Mouse (Mus musculus) Patski (cell line): ENCODE data around the gene C8a. TPM values are rescaled to one million over a fixed set of nuclear protein-coding genes. Genes with fewer than 3 reads are reported as not detected.

ENCODE experiments used
- ATAC-seq: fragments of 100-300 bp; one replicate; pipeline ENCODE4 v1.8.0; 2021
- CTCF ChIA-PET: fragments of 350-600 bp; sonication (Branson Sonifier 250); formaldehyde crosslinking; loops from one replicate; lab custom pipeline; 2022; ENCODE audit warnings: inconsistent platforms; lab: Charles Lee
- POLR2A ChIA-PET: fragments of 350-600 bp; sonication (Branson Sonifier 250); formaldehyde crosslinking; loops from one replicate; lab custom pipeline; 2022; ENCODE audit warnings: antibody characterized with exemption, inconsistent platforms; lab: Charles Lee
- DNase-seq: peaks from one replicate; pipeline ENCODE4 v3.0.0-alpha.2; 2011; ENCODE audit warnings: low read depth, low spot score
- H3K27me3 ChIP-seq: fragments of 371-371 bp; one replicate; pipeline ENCODE4 v1.5.1; 2021
- CTCF ChIP-seq: fragments of 100-300 bp; IDR thresholded peaks from one replicate; pipeline ENCODE4 v1.5.1; 2021
- in situ Hi-C: fragments of 300-500 bp; cut with MboI; formaldehyde crosslinking; loops from 3 replicates; pipeline ENCODE4 v1.11.1; 2018; ENCODE audit warnings: low pct_unique_long_range_greater_than_20kb, mixed read lengths
- polyA plus RNA-seq: library from polyadenylated mRNA; unstranded; gene quantifications from one replicate; pipeline ENCODE4 v1.2.3, GENCODE M21; 2021

Gene C8a
- polyA plus RNA-seq, 1 experiment from 2014 or later, result not detected

DNA sequence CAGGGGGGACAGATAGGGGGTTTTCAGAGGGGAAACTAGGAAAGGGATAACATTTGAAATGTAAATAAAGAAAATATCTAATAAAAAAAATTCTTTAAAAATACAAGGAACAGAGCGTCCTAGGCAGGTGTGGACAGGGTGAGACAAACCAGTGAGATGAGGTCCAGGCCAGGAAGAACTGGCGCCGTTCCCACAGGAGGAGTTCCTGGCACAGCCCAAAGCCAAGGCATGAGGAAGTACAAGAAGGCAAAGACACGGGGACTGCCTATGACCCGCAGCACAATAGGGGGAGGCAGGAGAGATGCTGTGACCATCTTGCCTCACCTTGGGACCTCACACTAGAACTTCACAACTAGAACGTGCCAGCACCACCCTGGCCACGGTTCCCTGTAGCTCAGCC lies 15.5 kb upstream of the C8a start:
- CTCF ChIA-PET, result no interaction called here
- no peak for ATAC-seq

DNA sequence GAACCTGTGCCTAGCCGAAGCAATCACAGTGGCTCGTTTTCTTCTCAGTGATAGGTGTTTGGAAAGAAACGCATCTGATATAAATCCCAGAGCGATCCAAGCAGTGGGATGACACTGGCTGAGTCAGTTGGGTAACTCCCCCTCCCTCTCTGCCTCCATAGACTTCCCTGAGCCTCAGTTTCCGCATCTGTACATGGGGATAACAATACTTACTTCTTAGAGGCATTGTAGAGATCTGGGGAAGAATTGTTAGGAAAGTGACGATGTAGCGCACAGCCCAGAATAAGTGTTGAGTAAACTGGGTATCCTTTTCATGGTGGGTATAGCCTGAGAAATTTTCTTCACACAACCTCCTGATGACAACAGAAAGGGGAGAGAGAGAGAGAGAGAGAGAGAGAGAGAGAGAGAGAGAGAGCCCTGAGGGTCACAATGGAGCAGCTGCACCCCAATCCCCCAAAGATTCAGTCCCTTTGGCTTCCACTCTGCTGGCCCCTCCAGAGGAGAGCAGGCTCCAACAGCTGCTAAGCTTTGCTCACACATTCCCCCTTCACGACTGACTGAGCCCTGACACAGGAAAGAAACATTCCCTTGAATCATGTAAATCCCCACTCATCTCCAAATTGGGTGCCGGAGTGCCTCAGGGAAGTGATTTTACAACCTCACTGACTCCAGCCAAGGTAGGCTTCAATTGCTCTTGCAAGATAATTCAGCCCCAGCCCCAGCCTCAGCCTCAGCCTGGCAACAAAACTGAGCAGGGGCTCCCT lies 12.5 kb upstream of the C8a start:
- H3K27me3 ChIP-seq, result no peaks in the 10 kb centered on the region
- in situ Hi-C loops, result loop anchor here (25.0 kb wide), 2 partner anchors 676 to 1576 kb away; partner anchors contain the start of gene Oma1
- ATAC-seq (peak; percentile 95), DNase-seq (peak; percentile 81)
- ChIA-PET CTCF (no interaction called here), POLR2A (no interaction called here)
- TF ChIP-seq CTCF, result no peak

More for the DNA sequence above, 15.5 kb upstream of the C8a start:
- TF ChIP-seq CTCF, result no peak
- H3K27me3 ChIP-seq, result no peaks in the 10 kb centered on the region
- POLR2A ChIA-PET, result no interaction called here
- in situ Hi-C loops, result loop anchor here (5.0 to 25.0 kb wide), 4 partner anchors 229 to 1579 kb away; partner anchors contain the start of gene Oma1
- DNase-seq, result no peak

DNA sequence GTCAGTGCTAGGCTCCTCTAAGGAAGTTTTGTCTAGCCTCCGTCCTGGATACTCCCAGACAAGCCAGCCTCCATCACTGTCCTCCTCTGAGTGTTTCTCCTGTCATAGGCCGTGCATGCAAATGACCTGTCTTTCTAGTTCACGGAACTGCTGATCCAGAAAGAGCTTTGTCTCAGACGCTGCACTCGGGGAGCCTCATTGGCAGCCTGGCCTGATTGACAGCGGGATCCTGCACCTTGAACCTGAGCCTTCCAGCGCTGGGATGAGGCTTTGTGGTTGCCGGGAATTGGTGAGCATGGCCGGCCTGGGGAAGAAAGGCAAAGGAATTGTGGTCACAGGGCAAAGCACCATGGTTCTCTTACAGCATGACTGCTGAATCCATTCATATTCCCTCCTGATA lies 11.3 kb upstream of the C8a start:
- no peak for DNase-seq
- in situ Hi-C loops, result loop anchor here (25.0 kb wide), 2 partner anchors 675 to 1575 kb away; partner anchors contain the start of gene Oma1
- ChIA-PET POLR2A (no interaction called here), CTCF (no interaction called here)
- TF ChIP-seq CTCF, result no peak
- no peaks in the 10 kb centered on the region for H3K27me3 ChIP-seq
- ATAC-seq, result no peak

DNA sequence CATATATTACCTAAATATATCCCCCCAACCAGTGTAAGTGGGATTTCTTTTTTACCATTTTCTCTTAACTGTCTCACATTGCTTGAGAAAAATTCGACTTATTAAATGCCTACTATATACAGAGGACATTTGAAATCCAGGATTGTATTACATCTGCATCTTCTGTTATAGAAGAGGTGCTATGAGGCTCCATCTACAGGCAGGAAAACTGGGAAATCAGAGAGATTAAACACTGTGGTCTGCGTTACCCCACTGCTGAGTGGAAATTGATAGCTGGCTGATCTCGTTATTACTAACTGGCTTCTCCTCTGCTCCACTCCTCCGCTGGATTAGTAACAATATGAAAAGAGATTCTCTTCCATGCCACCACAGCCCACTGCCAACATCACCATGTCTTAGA lies 366 bp downstream of the C8a start:
- DNase-seq, result no peak
- ChIA-PET CTCF (no interaction called here), POLR2A (no interaction called here)
- peaks cover 7% of the 10 kb centered on the region for H3K27me3 ChIP-seq
- in situ Hi-C loops, result loop anchor here (25.0 kb wide), 2 partner anchors 664 to 1564 kb away; partner anchors contain the start of gene Oma1
- ATAC-seq, result no peak
- no peak for TF ChIP-seq CTCF

DNA sequence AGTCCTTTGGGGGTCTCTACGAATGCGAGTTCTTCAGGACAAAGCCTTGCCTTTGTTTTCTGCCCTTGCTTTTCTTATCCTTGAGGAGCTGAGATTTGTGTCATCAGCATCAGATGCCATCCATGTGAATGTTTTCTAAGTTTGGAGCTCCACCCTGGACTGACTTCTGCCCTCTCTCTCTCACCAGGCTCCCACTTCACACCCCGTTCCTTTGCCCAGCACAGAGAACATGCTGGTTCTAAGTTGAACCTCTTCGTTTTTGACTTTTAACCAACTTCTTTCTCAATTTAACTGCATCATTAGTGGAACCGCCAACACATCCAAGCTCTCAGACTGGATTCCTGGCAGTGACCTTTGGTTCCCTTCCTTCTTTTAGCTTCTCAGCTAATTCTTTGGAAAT lies 6.0 kb downstream of the C8a start:
- no peak for ATAC-seq
- no peaks in the 10 kb centered on the region for H3K27me3 ChIP-seq
- ChIA-PET POLR2A (no interaction called here), CTCF (no interaction called here)
- DNase-seq, result no peak
- in situ Hi-C loops, result no loop called here
- TF ChIP-seq CTCF, result no peak

DNA sequence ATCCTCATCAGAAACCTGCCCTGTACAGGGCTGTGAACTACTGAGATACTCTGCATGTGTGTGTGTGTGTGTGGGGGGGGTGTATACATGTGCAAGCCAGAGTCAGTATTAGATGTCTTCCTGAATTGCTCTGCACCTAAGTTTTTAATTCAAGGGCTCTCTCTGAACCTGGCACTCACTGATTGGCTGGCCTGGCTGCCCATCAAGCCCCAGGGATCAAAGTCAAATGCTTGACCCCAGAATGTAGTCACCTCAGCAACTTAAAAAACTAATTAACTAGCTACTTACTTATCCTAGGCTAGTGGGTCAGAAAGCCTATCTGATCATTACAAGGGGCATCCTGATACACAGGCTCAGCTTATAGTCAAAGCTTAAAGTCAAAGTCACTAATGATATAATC lies 6.6 kb downstream of the C8a start:
- no peak for ATAC-seq
- TF ChIP-seq CTCF, result no peak
- no peaks in the 10 kb centered on the region for H3K27me3 ChIP-seq
- CTCF ChIA-PET, result no interaction called here
- no peak for DNase-seq
- POLR2A ChIA-PET, result no interaction called here
- in situ Hi-C loops, result no loop called here

DNA sequence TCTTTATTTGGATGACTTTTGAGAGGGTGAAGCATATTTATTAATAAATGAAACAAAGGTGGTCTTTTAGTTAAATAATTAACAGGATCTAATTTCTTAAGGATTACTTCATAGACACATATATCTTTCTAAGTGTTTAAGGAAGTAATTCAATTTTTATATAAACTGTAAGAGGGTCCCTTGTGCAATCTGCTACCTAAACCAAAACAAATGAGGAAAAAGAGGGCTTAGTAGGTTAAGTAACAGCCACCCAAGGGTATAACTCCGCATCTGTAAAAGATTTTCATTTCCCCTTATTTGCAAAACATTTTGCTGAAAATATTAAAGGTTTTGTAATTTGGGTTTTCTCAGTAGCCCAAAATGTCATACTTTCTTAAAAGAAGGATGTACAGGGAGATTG lies 11.8 kb downstream of the C8a start:
- no peak for TF ChIP-seq CTCF
- in situ Hi-C loops, result no loop called here
- no peak for ATAC-seq
- no peaks in the 10 kb centered on the region for H3K27me3 ChIP-seq
- POLR2A ChIA-PET, result no interaction called here
- no peak for DNase-seq
- CTCF ChIA-PET, result no interaction called here

DNA sequence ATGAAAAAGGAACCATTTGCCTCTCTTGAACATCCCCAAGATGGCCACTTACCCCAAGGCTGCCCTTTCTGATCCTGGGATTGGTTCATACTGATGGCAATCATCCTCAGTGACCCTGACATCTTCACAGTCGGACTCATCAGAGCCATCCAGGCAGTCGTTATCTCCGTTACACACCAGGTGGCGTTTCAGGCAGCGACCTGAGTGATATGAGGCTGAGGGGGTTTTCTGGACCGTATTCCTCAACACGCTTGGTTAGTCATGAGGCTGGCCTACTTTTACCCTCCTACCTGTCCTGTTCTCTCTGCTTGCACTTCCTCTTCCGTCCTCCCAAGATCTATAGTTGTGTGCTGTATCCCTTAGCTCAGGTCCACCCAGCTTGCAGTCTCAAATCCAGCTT lies 15.0 kb downstream of the C8a start:
- POLR2A ChIA-PET, result no interaction called here
- DNase-seq (no peak), ATAC-seq (no peak)
- TF ChIP-seq CTCF, result no peak
- CTCF ChIA-PET, result no interaction called here
- in situ Hi-C loops, result no loop called here
- H3K27me3 ChIP-seq, result no peaks in the 10 kb centered on the region

DNA sequence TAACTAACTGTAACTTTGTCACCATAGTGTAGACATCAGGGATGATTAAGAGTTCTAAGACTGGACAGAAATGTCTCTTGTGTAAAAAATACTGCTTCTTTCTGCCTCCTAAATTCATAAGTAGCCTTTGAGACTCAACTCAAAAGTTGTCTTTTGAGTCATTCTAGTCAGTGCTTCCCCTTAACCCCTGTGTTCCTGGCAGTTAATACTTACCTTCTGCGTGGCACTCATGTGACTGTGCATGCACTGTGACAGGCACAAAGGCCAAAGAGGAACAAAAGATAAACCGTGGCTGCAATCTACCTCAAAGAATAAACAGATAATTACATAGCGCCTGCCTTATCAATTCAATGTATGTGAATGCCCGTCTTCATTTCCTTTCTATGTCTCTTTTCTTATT lies 18.4 kb downstream of the C8a start:
- DNase-seq (no peak), ATAC-seq (no peak)
- ChIA-PET POLR2A (no interaction called here), CTCF (no interaction called here)
- TF ChIP-seq CTCF, result no peak
- H3K27me3 ChIP-seq, result no peaks in the 10 kb centered on the region
- in situ Hi-C loops, result no loop called here

DNA sequence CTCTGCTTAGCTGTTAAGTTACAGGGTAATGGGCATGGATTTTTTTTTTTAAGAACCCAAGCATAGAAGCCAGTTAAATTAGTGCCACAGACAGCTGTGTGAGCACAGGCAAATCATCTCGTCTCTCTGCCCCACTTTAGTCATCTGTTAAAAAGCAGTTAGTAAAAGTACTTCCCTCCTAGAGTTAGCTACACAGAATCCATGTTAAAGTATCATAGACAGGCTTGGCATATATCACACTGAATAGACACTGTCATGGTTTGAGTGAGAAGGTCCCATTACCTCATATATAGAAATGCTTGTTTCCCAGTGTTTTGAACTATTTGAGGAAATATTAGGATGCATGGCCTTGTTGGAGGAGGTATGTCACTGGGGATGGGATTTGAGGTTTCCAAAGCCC lies 19.2 kb downstream of the C8a start, which contains the start of gene Gm17662:
Gm17662 (plus strand) TSS at position 301 of the 400 bp plus-strand sequence.
- ATAC-seq (no peak), DNase-seq (no peak)
- ChIA-PET CTCF (no interaction called here), POLR2A (no interaction called here)
- TF ChIP-seq CTCF, result no peak
- H3K27me3 ChIP-seq, result no peaks in the 10 kb centered on the region
- in situ Hi-C loops, result no loop called here

DNA sequence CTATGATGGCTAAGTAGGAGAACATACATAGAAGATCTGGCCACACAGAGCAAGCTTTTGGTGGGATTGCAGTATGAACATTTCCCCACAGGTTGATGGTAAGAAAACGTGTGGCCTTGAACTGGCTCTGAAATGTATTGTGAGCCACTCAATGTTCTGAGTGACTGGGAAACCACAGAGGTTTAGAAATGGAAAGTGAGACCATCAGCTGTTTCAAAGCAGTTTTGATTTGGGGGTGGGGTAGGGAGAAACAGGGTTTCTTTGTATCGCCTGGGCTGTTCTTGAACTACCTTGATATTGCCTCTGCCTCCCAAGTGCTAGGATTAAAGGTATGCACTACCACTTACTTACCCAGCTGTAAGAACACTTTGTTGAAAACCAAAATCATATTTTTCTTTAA lies 21.0 kb downstream of the C8a start:
- H3K27me3 ChIP-seq, result no peaks in the 10 kb centered on the region
- TF ChIP-seq CTCF, result no peak
- POLR2A ChIA-PET, result no interaction called here
- ATAC-seq (no peak), DNase-seq (no peak)
- in situ Hi-C loops, result no loop called here
- CTCF ChIA-PET, result interaction anchor here (1.6 kb wide), 1 partner anchor 9 kb away, joined by 3 read pairs; no protein-coding TSS in a partner anchor

DNA sequence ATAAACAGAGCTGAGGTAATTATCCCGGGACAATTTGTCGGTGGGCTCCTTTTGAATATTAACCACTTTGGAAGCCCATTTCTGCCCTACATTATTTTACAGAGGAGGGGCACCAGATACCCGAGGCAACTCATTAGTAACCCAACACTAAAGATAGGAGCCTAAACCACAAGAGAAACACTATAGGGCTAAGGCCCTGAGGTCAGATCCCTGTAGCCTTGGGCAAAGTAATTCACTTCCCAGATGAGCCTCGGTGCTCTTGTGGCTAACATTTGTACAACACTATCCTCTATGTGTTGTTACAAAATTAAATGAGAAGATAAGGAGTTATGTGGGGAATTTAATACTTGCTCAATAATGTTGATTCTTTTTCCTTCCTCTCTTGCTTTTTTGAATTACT lies 32.7 kb downstream of the C8a start:
- no peak for TF ChIP-seq CTCF
- ChIA-PET CTCF (no interaction called here), POLR2A (no interaction called here)
- in situ Hi-C loops, result no loop called here
- DNase-seq (no peak), ATAC-seq (no peak)
- H3K27me3 ChIP-seq, result no peaks in the 10 kb centered on the region
